Mouse (Mus musculus): Measurements from ENCODE around the gene 4930404H24Rik.

The 4930404H24Rik gene

GRCm38 (mm10) chr2:153529931-153530766, 37.6 kb downstream of the 4930404H24Rik start, which contains the start of gene Nol4l:
Gene Nol4l (minus strand): TSS chr2:153529971.
- in situ Hi-C loops (cut with MboI, MseI) = no loop called here

GRCm38 (mm10) chr2:153530948-153531347, 38.4 kb downstream of the 4930404H24Rik start:
- in situ Hi-C loops (cut with MboI, MseI) = no loop called here

- in situ Hi-C loops (cut with MboI, MseI) = no loop called here
Observed at GRCm38 (mm10) chr2:153533981-153534380, 41.4 kb downstream of the 4930404H24Rik start.

GRCm38 (mm10) chr2:153538898-153539297, 46.3 kb downstream of the 4930404H24Rik start:
- in situ Hi-C loops (cut with MboI, MseI) = no loop called here

- in situ Hi-C loops (cut with MboI, MseI) = no loop called here
Observed at GRCm38 (mm10) chr2:153542936-153543668, 50.5 kb downstream of the 4930404H24Rik start.
